Mouse (Mus musculus): ENCODE data around the gene Blnk. TPM values are rescaled to one million over a fixed set of nuclear protein-coding genes. Genes with fewer than 3 reads are reported as not detected.

Blnk gene
- 10 to 100 TPM; 10.8 to 12.6 TPM for total RNA-seq (2021)

- DNase-seq (ENCODE audit: low spot score in 2 of 2), result peak; percentile 63
- intact Hi-C loops (cut with DNase I), result no loop called here
These were observed at the start of gene Blnk for GRCm38 (mm10) chr19:40994057-40994585. Blnk (minus strand) TSS chr19:40994535.

- intact Hi-C loops (cut with DNase I), result no loop called here
- no peak for DNase-seq (ENCODE audit: low spot score in 2 of 2)
These were observed 44.8 kb upstream of the Blnk start for GRCm38 (mm10) chr19:41039110-41039509.

- DNase-seq (ENCODE audit: low spot score in 2 of 2), result no peak
- intact Hi-C loops (cut with DNase I), result no loop called here
These were observed 41.6 kb upstream of the Blnk start for GRCm38 (mm10) chr19:41035809-41036551.

- intact Hi-C loops (cut with DNase I), result no loop called here
These were observed 37.5 kb upstream of the Blnk start for GRCm38 (mm10) chr19:41031869-41032268.

GRCm38 (mm10) chr19:41031009-41031408 is 36.7 kb upstream of the Blnk start:
- intact Hi-C loops (cut with DNase I), result no loop called here
- DNase-seq (ENCODE audit: low spot score in 2 of 2), result no peak

More at GRCm38 (mm10) chr19:41031869-41032268, 37.5 kb upstream of the Blnk start:
- no peak for DNase-seq (ENCODE audit: low spot score in 2 of 2)

GRCm38 (mm10) chr19:41030161-41030560 is 35.8 kb upstream of the Blnk start:
- intact Hi-C loops (cut with DNase I), result no loop called here
- no peak for DNase-seq (ENCODE audit: low spot score in 2 of 2)

GRCm38 (mm10) chr19:41029219-41029618 is 34.9 kb upstream of the Blnk start, which contains the start of gene Dntt:
Dntt (plus strand) TSS chr19:41029275.
- DNase-seq (ENCODE audit: low spot score in 2 of 2), result no peak
- intact Hi-C loops (cut with DNase I), result no loop called here

- no peak for DNase-seq (ENCODE audit: low spot score in 2 of 2)
- intact Hi-C loops (cut with DNase I), result no loop called here
These were observed 33.3 kb upstream of the Blnk start for GRCm38 (mm10) chr19:41027601-41028000.

GRCm38 (mm10) chr19:41027024-41027423 is 32.7 kb upstream of the Blnk start:
- no peak for DNase-seq (ENCODE audit: low spot score in 2 of 2)
- intact Hi-C loops (cut with DNase I), result no loop called here

- DNase-seq (ENCODE audit: low spot score in 2 of 2), result no peak
- intact Hi-C loops (cut with DNase I), result no loop called here
These were observed 32.2 kb upstream of the Blnk start for GRCm38 (mm10) chr19:41026551-41026950.

GRCm38 (mm10) chr19:41022244-41022643 is 27.9 kb upstream of the Blnk start:
- intact Hi-C loops (cut with DNase I), result no loop called here
- DNase-seq (ENCODE audit: low spot score in 2 of 2), result peak in 1 of 2 experiments; percentile 20

- DNase-seq (ENCODE audit: low spot score in 2 of 2), result no peak
- intact Hi-C loops (cut with DNase I), result no loop called here
These were observed 26.2 kb upstream of the Blnk start for GRCm38 (mm10) chr19:41020537-41020936.

GRCm38 (mm10) chr19:41019164-41019675 is 24.9 kb upstream of the Blnk start:
- intact Hi-C loops (cut with DNase I), result loop anchor here (10.0 kb wide), 2 partner anchors 124 to 264 kb away; partner anchors contain the start of gene Zfp518a
- DNase-seq (ENCODE audit: low spot score in 2 of 2), result no peak

- DNase-seq (ENCODE audit: low spot score in 2 of 2), result peak; percentile 33 to 53
- intact Hi-C loops (cut with DNase I), result loop anchor here (2.0 to 10.0 kb wide), 3 partner anchors 53 to 261 kb away; partner anchors contain the start of gene Zfp518a
These were observed 21.8 kb upstream of the Blnk start for GRCm38 (mm10) chr19:41015951-41016716.

GRCm38 (mm10) chr19:41014003-41014402 is 19.7 kb upstream of the Blnk start:
- DNase-seq (ENCODE audit: low spot score in 2 of 2), result no peak
- intact Hi-C loops (cut with DNase I), result loop anchor here (10.0 kb wide), 2 partner anchors 119 to 259 kb away; partner anchors contain the start of gene Zfp518a

- no peak for DNase-seq (ENCODE audit: low spot score in 2 of 2)
- intact Hi-C loops (cut with DNase I), result loop anchor here (10.0 kb wide), 2 partner anchors 119 to 259 kb away; partner anchors contain the start of gene Zfp518a
These were observed 19.3 kb upstream of the Blnk start for GRCm38 (mm10) chr19:41013591-41013990.

GRCm38 (mm10) chr19:41011676-41012075 is 17.3 kb upstream of the Blnk start:
- DNase-seq (ENCODE audit: low spot score in 2 of 2), result no peak
- intact Hi-C loops (cut with DNase I), result loop anchor here (10.0 kb wide), 2 partner anchors 117 to 257 kb away; partner anchors contain the start of gene Zfp518a

- intact Hi-C loops (cut with DNase I), result no loop called here
These were observed 14.5 kb upstream of the Blnk start for GRCm38 (mm10) chr19:41008674-41009395.

GRCm38 (mm10) chr19:41007733-41008132 is 13.4 kb upstream of the Blnk start:
- DNase-seq (ENCODE audit: low spot score in 2 of 2), result no peak
- intact Hi-C loops (cut with DNase I), result no loop called here

More at GRCm38 (mm10) chr19:41008674-41009395, 14.5 kb upstream of the Blnk start:
- no peak for DNase-seq (ENCODE audit: low spot score in 2 of 2)

All from left cerebral cortex, postnatal 36 days (tissue).